Mouse (Mus musculus) ES-E14 (cell line): ENCODE results near the gene Prss8. TPM values are rescaled to one million over a fixed set of nuclear protein-coding genes. Genes with fewer than 3 reads are reported as not detected.

Experiments used
- DNase-seq: peaks from one replicate; pipeline ENCODE4 v3.0.0-alpha.2; 2013; ENCODE audit warnings: low read depth, low spot score
- H3K27ac ChIP-seq: 2 replicates; pipeline ENCODE4 v1.5.1; 2012; ENCODE audit warnings: low read depth, mild to moderate bottlenecking, low read length, moderate library complexity, mixed read lengths; ENCODE audit not compliant: poor library complexity, insufficient read depth, severe bottlenecking
- H3K36me3 ChIP-seq: 2 replicates; pipeline ENCODE4 v1.6.1; 2012; ENCODE audit warnings: mild to moderate bottlenecking, low read length, moderate library complexity, mixed read lengths; ENCODE audit not compliant: control insufficient read depth, poor library complexity, insufficient read depth, severe bottlenecking
- H3K4me1 ChIP-seq, 2 experiments: fragments of 150-350 bp in 1 of 2; sonication (generic) in 1 of 2; 2 replicates each; pipeline ENCODE4 v1.6.1; 2012; ENCODE audit warnings: low read length in 2 of 2, mild to moderate bottlenecking in 1 of 2, mixed read lengths in 1 of 2; ENCODE audit not compliant: control insufficient read depth in 2 of 2, insufficient read depth in 2 of 2, poor library complexity in 1 of 2
- H3K4me3 ChIP-seq, 2 experiments: fragments of 150-350 bp in 1 of 2; sonication (generic) in 1 of 2; 2 replicates each; pipeline ENCODE4 v1.5.1; 2012; ENCODE audit warnings: low read length in 2 of 2, low read depth in 1 of 2, mild to moderate bottlenecking in 1 of 2, mixed read lengths in 1 of 2; ENCODE audit not compliant: insufficient read depth in 1 of 2, poor library complexity in 1 of 2, severe bottlenecking in 1 of 2
- H3K9ac ChIP-seq: 2 replicates; pipeline ENCODE4 v1.6.1; 2012; ENCODE audit warnings: low read depth, mild to moderate bottlenecking, low read length, mixed read lengths; ENCODE audit not compliant: poor library complexity, insufficient read depth, severe bottlenecking
- H3K9me3 ChIP-seq: fragments of 150-350 bp; sonication (generic); 2 replicates; pipeline ENCODE4 v1.6.1; 2012; ENCODE audit warnings: low read depth, mild to moderate bottlenecking, low read length; ENCODE audit not compliant: control insufficient read depth, insufficient read depth
- CHD2 ChIP-seq: IDR thresholded peaks from 2 replicates; pipeline ENCODE4 v1.6.1; 2014; ENCODE audit warnings: mild to moderate bottlenecking, low read depth, low read length, inconsistent platforms
- HCFC1 ChIP-seq: IDR thresholded peaks from 2 replicates; pipeline ENCODE4 v1.6.1; 2012; ENCODE audit warnings: low read length, inconsistent platforms, borderline replicate concordance; ENCODE audit not compliant: insufficient read depth
- MAFK ChIP-seq: IDR thresholded peaks from 2 replicates; pipeline ENCODE4 v1.6.1; 2014; ENCODE audit warnings: mild to moderate bottlenecking, low read depth, low read length, inconsistent platforms; ENCODE audit not compliant: insufficient read depth
- ZC3H11A ChIP-seq: IDR thresholded peaks from 2 replicates; pipeline ENCODE4 v1.6.1; 2012; ENCODE audit warnings: low read depth, mild to moderate bottlenecking, inconsistent platforms, low read length, borderline replicate concordance
- ZNF384 ChIP-seq: IDR thresholded peaks from 2 replicates; pipeline ENCODE4 v1.6.1; 2012; ENCODE audit warnings: low read depth, low read length, inconsistent platforms
- in situ Hi-C, 2 experiments: fragments of 600-800 bp; cut with MboI; formaldehyde crosslinking; loops; one replicate each; pipeline ENCODE4 v1.15.1; 2025; ENCODE audit warnings: low sequenced_read_pairs in 2 of 2, inconsistent platforms in 1 of 2; ENCODE audit not compliant: unreplicated experiment in 2 of 2
- total RNA-seq: library from RNA; depleted of rRNA; stranded (reverse); fragments of 300-350 nt; gene quantifications from 2 replicates; pipeline ENCODE4 v1.2.3, GENCODE M21; 2012

The Prss8 gene
- total RNA-seq, 1 experiment, result 11.3 TPM

DNA sequence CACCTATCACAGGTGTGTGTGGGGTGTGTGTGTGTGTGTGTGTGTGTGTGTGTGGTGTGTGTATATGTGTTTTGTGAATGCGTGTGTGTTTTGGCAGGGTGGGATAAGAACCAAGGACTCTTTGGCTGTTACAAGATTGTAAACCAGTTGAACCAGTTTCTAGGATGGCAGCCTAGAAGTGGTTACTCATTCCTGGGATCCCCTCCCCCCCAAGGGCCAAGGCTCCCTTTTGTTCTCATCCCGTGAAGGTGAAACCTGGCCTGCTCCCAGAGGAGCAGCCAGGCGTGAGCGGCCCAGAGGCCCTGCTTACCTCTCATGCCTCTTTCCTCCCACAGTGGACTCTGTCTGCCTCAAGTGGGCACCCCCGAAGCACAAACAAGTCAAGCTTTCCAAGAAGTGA is 4.7 kb downstream of the Prss8 start:
- Histone ChIP-seq H3K36me3 (peaks cover 59% of the 10 kb centered on the region), H3K9ac (no peak overlapping the region; the same call in 1 of the 2 replicates), H3K27ac (peak overlapping the region; percentile 54; the same call in 1 of the 2 replicates), H3K4me1 (peaks cover 0 to 25% of the 10 kb centered on the region in 2 experiments; a peak in 3 of 4 replicates), H3K4me3 (no peak overlapping the region), H3K9me3 (peaks cover 5% of the 10 kb centered on the region)
- TF ChIP-seq MAFK (no peak), CHD2 (0 out of 2 replicates have a peak, but pooled peaks have one; percentile 27), HCFC1 (no peak), ZNF384 (no peak)
- DNase-seq, result no peak
- in situ Hi-C loops, result no loop called here

- Histone ChIP-seq H3K9me3 (peaks cover 5% of the 10 kb centered on the region), H3K9ac (no peak overlapping the region), H3K4me3 (no peak overlapping the region), H3K4me1 (peaks cover 0 to 22% of the 10 kb centered on the region in 2 experiments; a peak in 2 of 4 replicates), H3K36me3 (peaks cover 63% of the 10 kb centered on the region), H3K27ac (no peak overlapping the region)
- DNase-seq, result no peak
- TF ChIP-seq ZNF384 (no peak), HCFC1 (no peak), ZC3H11A (no peak), CHD2 (no peak), MAFK (no peak)
- in situ Hi-C loops, result no loop called here
Observed at GRCm38 (mm10) chr7:127923714-127924113, 6.2 kb downstream of the Prss8 start.

- Histone ChIP-seq H3K36me3 (peaks cover 59% of the 10 kb centered on the region), H3K27ac (no peak overlapping the region), H3K4me3 (no peak overlapping the region), H3K9ac (no peak overlapping the region), H3K9me3 (peaks cover 5% of the 10 kb centered on the region), H3K4me1 (peaks cover 0 to 17% of the 10 kb centered on the region in 2 experiments; a peak in 1 of 4 replicates)
- TF ChIP-seq HCFC1, result no peak
- no peak for TF ChIP-seq CHD2
- TF ChIP-seq ZNF384, result no peak
- TF ChIP-seq MAFK, result no peak
- TF ChIP-seq ZC3H11A, result no peak
- in situ Hi-C loops, result no loop called here
- no peak for DNase-seq
Observed at GRCm38 (mm10) chr7:127922451-127923275, 7.2 kb downstream of the Prss8 start.

GRCm38 (mm10) chr7:127921516-127921915 is 8.4 kb downstream of the Prss8 start:
- Histone ChIP-seq H3K4me3 (no peak overlapping the region), H3K36me3 (peaks cover 53% of the 10 kb centered on the region)

More at GRCm38 (mm10) chr7:127921516-127921915, 8.4 kb downstream of the Prss8 start:
- H3K9ac ChIP-seq, result no peak overlapping the region
- TF ChIP-seq MAFK (no peak), CHD2 (no peak), ZNF384 (no peak), ZC3H11A (no peak), HCFC1 (no peak)
- H3K9me3 ChIP-seq, result peaks cover 5% of the 10 kb centered on the region
- in situ Hi-C loops, result no loop called here
- peaks cover 0 to 18% of the 10 kb centered on the region in 2 experiments; a peak in 1 of 4 replicates for H3K4me1 ChIP-seq
- no peak overlapping the region for H3K27ac ChIP-seq
- no peak for DNase-seq
